Mouse (Mus musculus): ENCODE results near the gene Porcn. TPM values are rescaled to one million over a fixed set of nuclear protein-coding genes. Genes with fewer than 3 reads are reported as not detected.
A peak's percentile ranks its signal among the peaks of the same experiment; 100 is the strongest.

Gene Porcn
- total RNA-seq, 2 experiments from 2014 or later: not detected

- ATAC-seq (replicated peaks; ENCODE audit: poor library complexity, severe bottlenecking): no peak
Measured at GRCm38 (mm10) chrX:8207224-8207623, 899 bp upstream of the Porcn start.

GRCm38 (mm10) chrX:8206694-8207197 is 421 bp upstream of the Porcn start:
- no peak for ATAC-seq (replicated peaks; ENCODE audit: poor library complexity, severe bottlenecking)

- no peak for ATAC-seq (replicated peaks; ENCODE audit: poor library complexity, severe bottlenecking)
Measured at GRCm38 (mm10) chrX:8205551-8205950, 774 bp downstream of the Porcn start.

GRCm38 (mm10) chrX:8205088-8205487 is 1.2 kb downstream of the Porcn start:
- ATAC-seq (replicated peaks; ENCODE audit: poor library complexity, severe bottlenecking): no peak

GRCm38 (mm10) chrX:8204076-8204475 is 2.2 kb downstream of the Porcn start:
- ATAC-seq (replicated peaks; ENCODE audit: poor library complexity, severe bottlenecking): no peak

- no peak for ATAC-seq (replicated peaks; ENCODE audit: poor library complexity, severe bottlenecking)
Measured at GRCm38 (mm10) chrX:8203105-8203504, 3.2 kb downstream of the Porcn start.

GRCm38 (mm10) chrX:8193419-8193723 is 13.0 kb downstream of the Porcn start, which contains the start of gene Ebp:
Ebp (minus strand) TSS chrX:8193512.
- ATAC-seq (replicated peaks; ENCODE audit: poor library complexity, severe bottlenecking): peak; percentile 58

GRCm38 (mm10) chrX:8192640-8193418 is 13.5 kb downstream of the Porcn start:
- peak; percentile 97 for ATAC-seq (replicated peaks; ENCODE audit: poor library complexity, severe bottlenecking)

- no peak for ATAC-seq (replicated peaks; ENCODE audit: poor library complexity, severe bottlenecking)
Measured at GRCm38 (mm10) chrX:8192126-8192639, 14.1 kb downstream of the Porcn start.

GRCm38 (mm10) chrX:8182871-8183540 is 23.3 kb downstream of the Porcn start:
- ATAC-seq (replicated peaks; ENCODE audit: poor library complexity, severe bottlenecking): no peak

- ATAC-seq (replicated peaks; ENCODE audit: poor library complexity, severe bottlenecking): no peak
Measured at GRCm38 (mm10) chrX:8179646-8180045, 26.7 kb downstream of the Porcn start.

- no peak for ATAC-seq (replicated peaks; ENCODE audit: poor library complexity, severe bottlenecking)
Measured at GRCm38 (mm10) chrX:8178871-8179270, 27.5 kb downstream of the Porcn start.

GRCm38 (mm10) chrX:8175504-8176385 is 30.6 kb downstream of the Porcn start, which contains the start of gene Tbc1d25:
Tbc1d25 (minus strand) TSS chrX:8176181.
- ATAC-seq (replicated peaks; ENCODE audit: poor library complexity, severe bottlenecking): peak; percentile 87

- ATAC-seq (replicated peaks; ENCODE audit: poor library complexity, severe bottlenecking): no peak
Measured at GRCm38 (mm10) chrX:8175169-8175503, 31.2 kb downstream of the Porcn start.

GRCm38 (mm10) chrX:8167716-8168647 is 38.3 kb downstream of the Porcn start:
- peak; percentile 97 for ATAC-seq (replicated peaks; ENCODE audit: poor library complexity, severe bottlenecking)

- ATAC-seq (replicated peaks; ENCODE audit: poor library complexity, severe bottlenecking): no peak
Measured at GRCm38 (mm10) chrX:8164471-8164870, 41.9 kb downstream of the Porcn start.

GRCm38 (mm10) chrX:8163076-8163475 is 43.2 kb downstream of the Porcn start:
- ATAC-seq (replicated peaks; ENCODE audit: poor library complexity, severe bottlenecking): no peak

GRCm38 (mm10) chrX:8145153-8145991 is 61.0 kb downstream of the Porcn start, which contains the start of gene Rbm3:
Rbm3 (minus strand) TSS chrX:8145880.
- ATAC-seq (replicated peaks; ENCODE audit: poor library complexity, severe bottlenecking): peak; percentile 89
